Mouse (Mus musculus) c-Kit-positive CD71-negative TER-119-negative erythroid progenitor cells, embryonic 14.5 days (primary cell): Measurements from ENCODE around the gene Klra7.
"Not testable (repeated sequence)": the region's sequence is repeated elsewhere in the genome, so short reads cannot be mapped to it uniquely, and the experiment has no call there.

Experiments used
- DNase-seq: peaks from one replicate; pipeline ENCODE4 v3.0.0-alpha.2; 2013; ENCODE audit warnings: low read depth

Klra7 gene

DNA sequence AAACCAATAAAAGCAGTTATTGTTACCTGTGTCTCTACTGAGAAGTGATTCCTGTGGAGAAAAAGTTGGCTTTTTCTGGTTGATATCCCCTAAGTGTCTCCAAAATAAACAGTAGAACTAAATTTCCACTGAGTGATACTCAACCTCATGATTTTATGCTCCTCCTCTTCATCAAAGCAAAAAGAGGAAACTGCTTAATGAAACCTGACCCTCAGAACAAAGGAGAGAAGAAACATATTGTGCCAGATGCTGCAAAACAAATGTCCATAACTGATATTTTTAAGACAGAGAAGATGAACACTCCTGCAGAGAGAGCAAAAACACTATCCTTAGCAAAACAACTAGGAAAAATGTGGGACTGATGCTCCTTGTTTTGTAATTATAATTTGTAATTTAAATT, at the start of gene Klra7:
Gene Klra7, minus strand, starts transcription at position 101 of the 400 bp plus-strand sequence.
- no peak for DNase-seq

DNA sequence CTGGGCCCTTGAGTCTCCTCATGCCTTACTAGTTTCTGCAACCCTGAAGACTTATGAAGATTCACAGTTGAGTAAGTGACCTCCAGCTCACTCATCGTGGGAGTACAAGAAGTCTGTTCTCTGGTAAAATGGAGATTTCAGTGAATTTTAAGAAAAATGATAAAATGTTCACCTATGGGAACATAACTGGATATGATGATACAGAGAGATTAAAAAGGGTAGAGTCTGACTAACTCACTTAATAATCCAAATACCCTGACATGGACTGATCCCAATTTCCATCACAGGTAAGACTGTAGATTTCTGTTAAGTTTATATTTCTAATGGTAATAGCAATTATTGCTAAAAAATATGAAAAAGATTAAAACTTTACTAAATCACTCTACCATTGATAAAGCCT, 48.7 kb upstream of the Klra7 start, which contains the start of gene Klra10:
Gene Klra10, minus strand, starts transcription at position 101 of the 400 bp plus-strand sequence.
- not testable (repeated sequence) for DNase-seq

DNA sequence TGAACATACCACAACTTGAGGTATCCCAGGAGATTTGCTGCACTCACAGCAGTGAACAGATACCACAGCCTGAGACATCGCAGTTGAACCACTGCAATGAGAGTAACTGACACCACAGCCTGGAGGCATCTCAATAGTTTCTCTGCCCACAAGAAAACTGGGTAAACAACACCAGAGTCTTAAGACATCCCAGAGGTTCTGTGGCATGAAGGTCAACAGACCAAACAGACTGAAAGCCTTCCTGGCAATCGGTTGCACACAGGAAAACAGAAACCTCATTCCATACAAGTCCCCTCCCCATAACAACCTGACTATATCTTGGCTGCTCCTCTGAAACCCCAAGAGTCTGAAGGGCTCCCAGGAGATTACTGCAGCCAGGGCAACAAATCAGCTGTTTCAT, 22.2 kb upstream of the Klra7 start:
- DNase-seq: no peak

DNA sequence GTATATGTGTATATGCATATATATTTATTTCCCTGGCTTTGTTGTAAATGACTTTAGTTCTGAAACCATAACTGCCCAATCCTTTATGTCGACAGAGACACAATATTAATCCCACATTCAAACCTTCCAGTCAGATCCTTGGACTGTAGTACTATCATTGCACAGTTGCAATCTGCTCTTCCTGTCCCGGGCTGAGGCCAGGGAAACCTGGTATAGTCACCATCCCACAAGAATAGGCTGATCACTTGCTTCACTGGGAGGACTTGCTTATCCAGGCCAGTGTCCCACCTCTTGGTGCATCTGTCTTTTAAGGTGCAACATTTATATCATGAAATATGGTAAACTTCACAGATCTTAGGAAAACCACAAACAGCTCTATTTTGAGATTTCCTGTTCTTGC, 4.4 kb upstream of the Klra7 start:
- no peak for DNase-seq

DNA sequence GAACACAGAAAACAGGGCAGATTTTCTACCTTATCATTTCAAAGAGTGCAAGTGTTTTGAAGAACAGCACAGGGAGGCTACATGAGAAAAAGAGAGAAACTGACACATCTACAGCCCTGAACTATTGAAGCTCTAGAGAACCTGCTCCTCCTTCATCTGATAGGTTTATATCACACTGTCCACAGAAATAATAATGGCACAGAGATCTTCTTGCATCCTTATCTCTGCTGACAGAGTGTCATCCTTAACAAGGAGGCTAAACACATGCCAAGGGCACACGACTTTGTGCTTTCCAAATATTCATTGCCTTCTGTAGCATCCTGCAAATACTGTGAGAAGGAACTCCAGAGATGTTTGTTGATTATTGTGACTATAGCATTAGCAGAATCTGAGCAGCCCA, 3.5 kb upstream of the Klra7 start:
- DNase-seq: no peak

DNA sequence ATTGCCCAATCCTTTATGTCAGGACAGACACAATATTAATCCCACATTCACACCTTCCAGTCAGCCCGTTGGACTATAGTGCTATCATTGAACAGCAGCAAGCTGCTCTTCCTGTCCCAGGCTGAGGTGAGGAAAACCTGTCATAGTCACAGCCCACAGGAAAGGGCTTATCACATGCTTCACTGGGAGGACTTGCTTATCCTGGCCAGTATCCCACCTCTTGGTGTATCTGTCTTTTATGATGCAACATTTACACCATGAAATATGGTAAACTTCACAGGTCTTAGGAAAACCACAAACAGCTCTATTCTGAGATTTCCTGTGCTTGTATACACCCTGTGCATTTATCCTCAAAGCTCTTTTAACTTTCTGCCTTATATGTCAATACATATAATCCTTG, 35.7 kb downstream of the Klra7 start:
- not testable (repeated sequence) for DNase-seq

DNA sequence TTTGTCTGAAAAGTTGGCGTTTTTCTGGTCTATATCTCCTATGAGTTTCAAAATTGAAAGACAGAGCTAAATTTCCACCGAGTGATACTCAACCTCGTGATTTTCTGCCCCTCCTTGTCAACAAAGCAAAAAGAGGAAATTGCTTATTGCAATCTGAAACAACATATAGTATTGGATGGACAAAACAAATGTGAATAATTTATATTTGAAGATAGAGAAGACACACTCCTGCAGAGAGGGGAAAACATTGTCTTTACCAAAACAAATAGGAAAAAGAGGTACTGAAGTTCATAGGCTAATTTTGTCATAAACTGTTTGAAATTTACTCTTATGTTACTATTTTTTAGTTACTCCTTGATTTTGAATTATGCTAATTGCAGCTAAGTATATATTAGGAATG, 40.1 kb downstream of the Klra7 start, which contains the start of gene Klra9:
Gene Klra9, minus strand, starts transcription at position 101 of the 400 bp plus-strand sequence.
- not testable (repeated sequence) for DNase-seq
